Mouse (Mus musculus): ENCODE measurements around the gene Car10.

Gene Car10

DNA sequence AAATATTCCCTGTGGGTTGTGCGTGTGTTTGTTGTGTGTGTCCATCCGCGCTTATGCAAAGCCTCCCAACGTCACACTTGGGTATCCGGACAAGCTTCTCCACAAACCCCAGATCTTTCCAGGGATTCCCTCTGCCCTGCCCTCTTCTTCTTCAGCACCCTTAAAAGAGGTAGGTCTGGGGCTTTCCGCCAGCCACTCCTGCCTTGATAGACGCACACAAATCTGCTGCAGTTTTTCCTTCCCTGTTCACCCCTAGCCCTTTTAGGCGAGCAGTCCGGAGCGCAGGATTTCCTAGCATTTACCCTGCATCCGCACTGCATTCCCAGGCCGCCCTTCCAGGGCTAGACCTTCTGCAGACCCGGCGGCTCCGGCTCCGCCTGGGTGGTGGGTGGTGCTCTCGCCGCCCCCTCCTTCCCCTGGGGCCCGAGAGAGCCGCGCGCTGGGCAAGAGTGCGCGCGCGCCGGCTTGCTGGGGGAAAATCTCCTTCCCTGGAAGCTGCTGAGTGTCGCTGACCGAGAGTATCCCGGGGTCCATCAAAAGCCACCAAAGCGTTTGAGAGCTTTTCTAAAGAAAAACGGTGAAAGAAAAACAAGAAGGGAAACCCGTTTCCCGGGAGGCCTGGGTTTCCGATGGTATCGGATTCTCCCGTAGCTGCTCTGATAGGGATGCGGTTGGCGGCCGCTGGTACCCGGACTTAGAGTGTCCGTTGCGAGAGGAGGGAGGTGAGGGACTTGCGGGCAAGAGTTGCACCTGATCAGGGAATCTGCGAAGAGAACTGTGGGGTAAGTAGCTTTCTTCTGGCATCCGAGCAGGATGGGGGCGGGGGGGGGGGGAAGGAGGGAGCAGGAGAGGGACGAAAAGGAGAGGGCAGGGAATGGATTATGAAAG, at the start of gene Car10:
Car10 (plus strand) TSS at position 88 of the 888 bp plus-strand sequence.
- no peak for DNase-seq

DNA sequence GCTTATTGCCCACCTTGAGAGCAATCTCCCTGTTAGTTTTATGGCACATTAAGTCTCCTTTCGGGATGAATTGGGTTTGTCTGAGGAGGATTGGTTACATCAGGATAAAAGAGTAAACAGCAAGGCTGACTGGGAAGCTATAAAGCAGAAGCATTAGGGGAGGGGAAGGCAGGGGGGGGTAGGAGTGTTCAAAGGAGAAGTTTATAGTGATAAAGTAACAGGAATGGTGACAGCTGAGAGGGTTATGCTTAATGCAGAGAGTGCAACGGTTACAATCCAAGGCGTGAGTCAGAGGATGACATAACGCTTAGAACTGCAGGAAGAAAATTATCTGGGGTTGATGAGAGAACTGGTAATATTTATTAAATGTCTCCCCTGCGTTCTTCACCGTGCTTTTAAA, 32.8 kb upstream of the Car10 start:
- DNase-seq: no peak

DNA sequence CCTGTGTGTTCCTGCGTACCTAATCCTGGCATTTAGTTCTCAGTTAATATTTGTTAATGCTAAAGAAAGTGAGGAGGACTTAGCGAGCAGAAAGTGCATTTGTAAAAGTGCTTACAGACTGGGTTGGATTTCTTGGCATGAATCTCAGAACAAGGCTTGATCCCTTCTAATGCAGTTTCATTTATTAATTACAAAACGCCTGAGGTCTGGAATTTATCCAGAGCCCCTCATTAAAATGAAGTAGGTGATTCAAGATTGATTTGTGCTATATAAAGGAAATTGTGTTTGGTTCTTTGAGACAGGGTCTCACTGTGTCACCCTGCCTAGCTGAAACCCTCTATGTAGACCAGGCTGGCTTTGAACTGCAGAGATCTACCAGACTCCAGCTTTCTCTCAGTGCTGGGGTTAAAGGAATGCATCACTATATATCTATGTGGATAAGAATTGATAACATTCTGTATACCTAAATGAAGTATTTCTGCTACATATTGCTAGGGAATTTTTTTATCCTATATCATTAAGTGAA, 32.1 kb upstream of the Car10 start:
- no peak for DNase-seq

DNA sequence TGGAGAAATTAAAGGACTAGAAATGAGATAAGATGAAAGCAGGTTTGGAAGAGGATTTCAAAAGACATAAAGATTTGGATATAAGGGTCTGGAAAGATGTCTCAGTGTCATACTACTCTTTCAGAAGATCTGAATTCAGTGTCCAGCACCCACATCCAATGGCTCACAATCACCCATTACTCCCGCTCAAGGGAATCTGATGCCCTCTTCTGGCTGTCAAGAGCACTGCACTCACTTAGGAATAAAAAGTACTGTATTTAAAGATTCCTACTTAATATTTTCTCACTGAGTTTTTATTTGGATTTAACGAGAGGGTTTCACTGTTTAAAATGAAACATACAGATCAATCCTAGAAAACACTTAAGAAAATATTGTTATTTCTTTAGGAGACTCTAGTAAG, 2.2 kb upstream of the Car10 start:
- no peak for DNase-seq

DNA sequence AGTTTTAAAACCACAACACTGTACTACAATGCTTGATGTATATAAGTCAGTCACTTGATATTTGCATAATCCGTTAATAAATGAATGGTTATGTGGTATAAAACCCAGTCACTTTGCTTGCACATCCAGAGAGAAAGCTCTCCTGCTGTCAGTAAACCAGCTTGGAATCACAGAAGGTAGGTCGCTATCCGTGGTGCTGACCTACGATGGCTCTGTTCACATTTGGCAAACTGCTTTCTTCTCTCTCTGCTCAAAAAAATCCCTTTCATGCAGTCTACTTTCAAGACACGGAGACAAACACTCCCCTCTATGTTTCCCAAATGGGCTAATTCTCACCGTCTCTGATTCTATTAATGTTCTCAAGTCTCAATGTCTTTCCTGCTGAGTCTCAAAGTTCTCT, 827 bp upstream of the Car10 start:
- no peak for DNase-seq

DNA sequence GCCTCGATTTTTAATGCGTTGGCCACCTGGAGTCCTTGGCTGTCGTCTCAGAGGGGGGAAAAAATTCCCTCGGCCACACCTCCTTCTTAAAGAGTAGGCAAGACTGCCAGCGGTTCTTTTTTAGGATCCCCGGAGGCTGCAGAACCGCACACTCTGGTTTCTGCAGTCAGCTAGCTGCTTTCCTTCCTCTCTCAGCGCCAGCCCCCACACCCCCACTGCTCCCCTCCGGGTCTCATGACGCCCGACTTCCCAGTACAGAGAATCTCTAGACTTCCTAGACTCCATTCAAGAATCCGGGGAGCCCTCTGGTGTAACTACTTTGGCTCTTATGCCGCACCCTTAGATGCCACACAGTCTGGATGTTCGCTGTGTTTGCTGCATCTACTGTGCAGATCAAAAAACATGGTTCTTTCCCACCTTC, 387 bp upstream of the Car10 start:
- DNase-seq: no peak

DNA sequence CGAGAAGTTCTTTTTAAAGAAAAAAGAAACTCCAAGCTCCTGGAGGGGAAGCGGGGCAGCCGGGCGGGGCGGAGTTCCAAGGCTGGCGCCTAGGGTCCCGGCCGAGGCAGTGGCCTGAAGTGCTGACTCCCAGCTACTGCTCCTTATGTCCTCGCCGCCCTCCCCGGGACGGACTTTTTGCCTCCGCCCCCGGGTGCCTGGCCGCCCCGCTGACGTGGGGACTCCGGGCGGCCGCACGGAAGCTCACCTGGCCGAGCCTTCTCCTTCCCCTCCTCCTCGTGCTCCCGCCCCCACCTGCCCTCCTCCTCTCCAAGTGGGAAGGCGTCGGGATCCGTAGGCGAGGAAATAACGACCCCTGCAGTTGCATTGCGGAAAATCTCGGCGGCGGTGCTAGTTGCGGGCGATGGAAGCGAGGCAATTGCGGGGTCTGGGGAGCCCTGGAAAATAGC, 1.1 kb downstream of the Car10 start:
- no peak for DNase-seq

DNA sequence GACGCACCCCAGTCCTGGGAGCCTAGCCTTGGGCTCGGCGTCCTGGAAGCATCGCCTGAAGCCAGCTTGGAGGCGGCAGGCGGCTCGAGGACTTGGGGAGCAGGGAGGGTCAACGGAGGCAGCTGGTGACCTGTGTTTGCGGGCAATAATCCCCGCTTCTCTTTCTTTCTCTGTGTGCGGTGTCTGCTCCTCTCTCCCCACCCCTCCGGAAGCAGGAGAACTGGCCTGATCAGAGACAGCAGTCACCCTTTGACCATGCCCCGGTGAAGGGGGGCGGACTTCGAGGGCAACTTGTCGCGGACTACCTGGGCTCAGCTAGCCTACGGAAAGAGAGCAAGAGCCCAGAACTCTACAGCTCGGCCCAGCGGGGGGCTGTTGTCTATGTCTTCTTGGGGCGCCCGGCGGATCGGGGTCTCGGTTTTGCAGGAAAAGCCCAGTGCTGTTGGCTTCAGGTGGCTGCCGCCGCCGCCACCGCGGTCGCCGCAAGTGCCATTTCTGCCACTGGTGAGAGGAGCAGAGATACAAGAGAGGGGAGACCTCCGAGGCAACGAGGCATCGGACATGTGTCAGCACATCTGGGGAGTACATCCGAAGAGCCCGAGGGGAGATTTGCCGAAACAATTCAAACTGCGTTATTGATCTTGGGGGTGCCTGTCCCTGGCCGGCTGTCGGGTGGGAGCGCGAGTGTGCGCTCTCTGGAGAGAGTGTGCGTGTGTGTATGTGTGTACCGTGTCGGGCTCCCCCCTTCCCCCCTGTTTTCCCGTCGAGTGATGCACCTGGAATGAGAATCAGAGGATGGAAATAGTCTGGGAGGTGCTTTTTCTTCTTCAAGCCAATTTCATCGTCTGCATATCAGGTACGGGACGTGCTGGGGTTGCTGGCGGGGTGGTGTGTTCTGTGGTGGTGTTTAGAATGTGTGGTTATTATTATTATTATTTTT, 1.9 kb downstream of the Car10 start:
- DNase-seq: no peak

DNA sequence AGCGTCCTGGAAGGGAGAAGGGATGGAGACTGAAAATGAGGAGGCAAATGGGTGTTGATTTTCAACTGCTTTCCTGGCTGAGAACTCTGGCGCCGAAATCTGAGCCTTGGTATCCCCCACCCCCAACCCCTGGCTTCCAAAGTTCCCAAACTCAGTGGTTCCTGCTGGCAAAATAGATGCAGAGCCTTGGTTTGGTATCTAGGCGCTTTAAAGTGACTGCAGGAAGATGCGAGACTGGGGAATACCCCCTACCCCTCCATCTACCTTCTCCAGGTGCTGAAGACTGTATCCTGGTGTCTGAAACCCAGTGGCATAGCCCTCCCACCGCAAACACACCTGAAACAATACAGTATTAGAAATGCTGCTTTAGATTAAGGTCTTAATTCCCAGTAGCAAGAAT, 2.8 kb downstream of the Car10 start:
- no peak for DNase-seq

DNA sequence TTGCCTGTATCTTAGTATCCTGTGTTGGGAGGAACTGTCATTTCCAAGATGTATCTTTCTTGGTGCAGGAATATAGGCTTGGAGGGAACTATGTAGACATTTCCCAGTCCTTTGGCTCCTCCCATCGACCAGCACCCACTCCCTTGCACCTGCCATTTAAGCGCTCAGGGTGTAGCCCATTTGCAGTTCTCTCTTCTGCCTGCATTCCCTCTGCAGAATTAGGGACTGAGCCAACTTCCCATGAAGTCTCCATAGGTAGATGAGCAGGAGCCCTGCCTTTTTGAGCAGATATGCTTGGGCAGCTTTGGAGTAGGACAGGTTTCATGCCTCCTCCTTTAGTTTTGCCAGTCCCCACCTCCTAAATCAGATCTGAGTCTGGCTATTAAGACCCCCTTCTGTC, 3.3 kb downstream of the Car10 start:
- DNase-seq: no peak

DNA sequence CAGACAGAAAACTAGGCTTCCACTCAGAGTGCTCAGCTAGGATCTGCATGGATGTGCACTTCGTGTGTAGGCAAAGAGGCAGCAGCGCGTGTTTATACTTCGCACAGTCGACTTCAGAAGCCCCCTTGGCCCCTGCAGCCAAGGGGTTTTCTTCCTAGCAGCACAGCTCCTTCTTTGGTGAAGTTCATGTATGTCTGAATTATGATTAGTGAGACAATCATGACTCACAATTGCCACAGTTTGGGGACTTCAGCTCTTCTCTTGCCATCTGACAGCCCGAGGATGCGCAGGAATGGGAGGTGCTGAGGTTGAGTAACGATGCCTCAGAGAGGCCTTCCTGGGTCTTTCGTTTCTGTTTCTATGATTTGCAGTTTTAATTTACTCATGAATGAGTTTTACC, 4.5 kb downstream of the Car10 start:
- DNase-seq: no peak

DNA sequence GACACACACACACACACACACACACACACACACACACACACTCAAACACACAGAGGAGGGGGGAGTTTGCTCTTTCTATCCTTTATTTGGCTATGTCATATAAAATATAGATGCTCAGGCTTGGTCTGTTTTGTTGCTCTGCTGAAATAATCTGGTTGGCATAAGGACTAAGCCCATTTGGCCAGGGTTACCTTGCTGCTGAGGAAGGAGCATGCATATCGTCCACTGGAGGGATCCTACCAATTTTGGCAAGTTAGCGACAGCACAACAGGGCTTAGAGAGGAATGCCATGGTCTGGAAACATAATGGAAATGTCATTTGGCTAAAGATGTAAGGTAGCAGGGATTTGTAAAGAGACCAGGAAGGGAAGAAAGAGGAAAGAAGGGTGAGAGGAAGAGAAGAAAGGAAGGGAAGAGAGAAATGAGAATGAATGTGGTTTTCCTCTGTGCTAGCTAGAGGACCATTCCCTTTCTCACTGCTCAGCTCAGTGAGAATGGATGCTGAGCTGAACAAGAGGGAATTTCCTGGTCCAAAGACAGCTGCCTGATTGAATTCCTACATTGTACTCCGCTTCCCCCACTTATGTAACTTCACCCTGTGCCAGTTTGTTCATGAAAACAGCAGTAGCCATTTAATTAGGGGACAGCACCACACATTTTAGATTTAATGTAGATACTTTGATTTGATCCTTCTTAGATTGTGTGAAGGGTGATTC, 5.4 kb downstream of the Car10 start:
- DNase-seq: no peak

DNA sequence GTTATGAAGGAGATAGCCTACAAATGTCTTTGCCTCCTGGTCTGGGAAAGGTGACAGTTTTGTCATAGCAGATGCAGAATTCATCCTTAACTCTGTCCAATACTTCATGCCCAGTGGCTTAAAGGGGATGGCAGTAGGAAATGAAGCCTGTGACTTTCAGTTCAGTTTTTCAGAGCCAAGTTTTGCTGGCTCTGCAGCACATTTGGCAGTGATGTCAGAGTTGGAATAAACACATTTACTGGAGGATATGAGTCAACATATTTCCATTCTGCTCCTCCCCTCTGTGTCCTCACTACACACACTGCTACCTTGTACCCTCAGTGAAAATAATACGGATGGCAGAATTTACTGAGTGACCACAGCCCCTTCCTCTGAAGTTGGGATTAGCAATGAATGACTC, 11.6 kb downstream of the Car10 start:
- DNase-seq: no peak

DNA sequence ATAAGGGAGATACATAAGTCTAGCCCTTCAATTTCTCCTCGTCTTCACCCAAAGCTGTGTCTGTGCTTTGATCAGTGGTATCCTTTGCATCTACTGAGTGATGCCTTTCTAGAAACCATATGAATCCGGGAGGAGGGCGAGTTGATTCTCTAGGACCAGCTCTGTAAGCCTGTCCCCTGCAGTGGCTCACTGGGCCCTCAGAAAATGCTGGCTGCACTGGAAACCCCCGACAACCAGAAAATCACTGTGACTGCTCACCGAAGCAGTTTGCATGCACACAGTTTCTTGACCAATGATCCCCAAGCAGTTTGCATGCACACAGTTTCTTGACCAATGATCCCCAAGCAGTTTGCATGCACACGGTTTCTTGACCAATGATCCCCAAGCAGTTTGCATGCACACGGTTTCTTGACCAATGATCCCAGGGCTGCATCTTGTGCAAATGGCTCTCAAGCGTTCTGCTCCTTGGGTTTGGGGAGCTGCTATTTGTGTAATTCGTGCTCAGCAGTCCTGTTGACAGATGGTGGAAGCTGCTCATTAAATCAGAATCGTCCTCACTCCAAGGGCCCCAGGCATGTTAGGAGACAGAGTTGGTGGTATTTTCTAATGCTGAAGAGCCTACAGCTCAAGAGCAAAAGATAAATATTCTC, 23.1 kb downstream of the Car10 start:
- DNase-seq: no peak

DNA sequence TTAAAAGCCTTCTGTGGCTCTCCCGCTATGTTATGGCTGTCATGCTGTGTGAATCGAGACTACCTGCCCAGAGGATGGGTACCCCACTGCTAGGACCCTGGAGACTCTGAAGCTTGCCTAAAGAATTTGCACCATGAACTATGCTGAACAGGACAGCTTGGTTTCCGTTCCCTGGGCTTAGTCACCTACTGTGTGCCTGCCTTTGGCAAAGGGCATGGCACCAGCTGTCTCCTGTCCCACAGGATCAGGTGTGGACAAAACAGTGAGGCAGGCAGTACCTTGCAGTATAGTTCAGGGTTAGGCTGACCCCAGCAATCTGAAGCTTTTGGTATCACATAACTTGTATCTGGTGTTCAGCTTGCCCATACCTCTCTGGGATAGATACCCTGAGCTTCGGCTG, 25.9 kb downstream of the Car10 start:
- no peak for DNase-seq

DNA sequence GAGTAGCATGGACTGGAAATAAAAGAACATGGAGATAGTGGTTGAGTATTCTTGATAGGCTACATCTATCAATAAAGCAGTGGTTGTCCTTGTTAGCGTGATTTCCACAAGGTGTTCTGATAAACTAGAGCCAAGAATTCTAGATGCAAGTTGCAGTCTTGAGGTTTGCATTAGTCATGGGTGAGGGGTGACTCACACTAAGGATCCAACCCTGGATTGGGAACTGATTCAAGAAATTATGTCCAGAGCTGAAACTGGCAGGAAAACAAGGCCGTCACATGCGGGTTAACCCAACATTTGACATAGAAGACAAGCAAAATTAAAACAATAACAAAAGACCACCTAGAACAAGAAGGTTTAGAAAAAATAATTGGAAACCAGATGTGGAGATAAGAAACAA, 28.6 kb downstream of the Car10 start:
- no peak for DNase-seq

DNA sequence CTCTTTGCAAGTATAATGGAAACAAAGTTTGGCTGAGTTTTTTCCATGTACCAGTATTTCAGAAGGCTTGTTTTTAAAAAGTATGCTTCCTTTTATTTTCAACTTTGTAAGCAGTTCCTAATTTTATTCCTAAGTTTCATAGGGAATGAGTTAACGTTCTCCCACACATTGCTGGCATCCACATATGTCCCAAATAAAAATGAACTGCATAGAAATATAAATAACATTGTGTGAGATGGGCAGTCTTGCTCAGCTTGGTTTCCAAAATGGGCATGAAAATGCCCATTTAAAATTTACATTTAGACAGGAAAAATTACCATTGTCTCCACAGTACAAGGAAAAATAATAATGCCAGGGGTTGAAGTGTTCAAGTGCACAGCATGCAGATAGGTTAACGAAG, 30.7 kb downstream of the Car10 start:
- no peak for DNase-seq

DNA sequence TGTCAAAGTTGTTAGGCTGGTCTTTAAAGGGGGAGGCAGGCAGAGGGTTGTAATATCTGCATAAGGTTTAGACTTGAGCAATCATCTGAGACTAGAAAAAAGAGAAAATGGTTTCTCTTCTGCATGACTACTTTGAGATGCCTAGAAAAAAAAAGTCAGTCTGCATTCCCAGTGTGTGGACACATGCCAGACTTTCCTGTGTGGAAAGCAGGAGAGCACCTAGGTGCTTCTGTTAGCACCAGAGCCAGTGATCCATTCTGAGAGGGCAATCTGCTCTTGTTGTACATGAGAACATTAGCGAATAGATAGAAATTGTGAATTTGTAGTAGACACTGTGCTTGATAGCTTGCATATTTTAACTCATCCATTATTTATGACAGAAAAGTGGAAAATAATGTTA, 40.0 kb downstream of the Car10 start:
- DNase-seq: no peak

DNA sequence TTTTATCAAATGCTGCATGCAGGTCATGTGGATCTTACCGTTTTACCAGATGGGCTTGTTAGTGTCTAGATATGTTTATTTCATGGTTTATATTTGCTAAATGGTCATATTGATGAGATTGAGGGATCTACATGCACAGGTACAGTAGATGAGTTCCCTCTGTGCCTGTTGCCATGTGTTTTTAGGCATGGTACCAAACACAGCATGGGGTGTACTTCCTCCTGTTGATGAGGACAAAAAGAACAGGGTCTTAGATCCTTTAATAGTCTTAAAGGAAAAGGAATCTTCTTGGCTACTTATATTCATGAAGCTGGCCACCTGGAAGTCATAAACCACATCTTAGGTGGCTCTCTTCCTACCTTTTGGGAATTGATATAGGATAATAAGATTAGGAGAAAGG, 43.9 kb downstream of the Car10 start:
- DNase-seq: no peak

DNA sequence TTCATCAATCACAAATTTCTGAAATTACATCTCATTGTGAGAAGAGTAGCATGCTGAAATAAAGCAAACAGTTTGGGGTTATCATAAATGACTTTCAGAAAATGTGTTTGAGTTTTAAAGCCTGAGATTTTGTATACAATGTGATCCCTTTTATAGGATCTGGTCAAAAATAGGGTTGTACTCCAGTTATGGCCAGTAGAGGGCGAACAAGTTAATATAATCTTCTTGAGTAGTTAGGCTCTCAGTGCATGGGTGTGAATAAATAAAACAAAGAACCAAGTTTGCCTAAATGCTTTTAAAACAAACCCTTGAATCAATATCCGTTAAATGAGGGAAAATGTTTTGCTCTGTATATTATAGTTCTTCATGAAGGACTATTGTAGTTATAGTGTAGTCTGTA, 46.7 kb downstream of the Car10 start:
- DNase-seq: no peak

DNA sequence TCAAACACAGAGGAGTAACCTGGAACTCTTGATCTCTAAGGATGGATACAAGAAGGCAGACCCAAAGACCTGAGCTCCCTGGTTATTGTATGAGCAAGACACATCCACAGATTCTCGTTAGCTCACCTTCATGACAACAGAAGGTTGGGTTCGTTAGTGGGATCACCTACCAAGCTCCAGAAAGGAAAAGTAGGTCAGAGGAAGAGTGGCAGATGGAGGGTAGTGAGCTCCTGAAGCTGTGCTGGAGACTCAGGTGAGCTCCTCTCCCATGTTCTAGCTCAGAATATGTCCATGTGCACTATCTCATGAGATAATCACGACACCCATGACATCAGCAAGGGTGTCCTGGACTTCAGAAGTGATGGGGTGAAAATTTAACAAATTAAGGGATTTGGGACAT, 57.1 kb downstream of the Car10 start:
- DNase-seq: no peak

DNA sequence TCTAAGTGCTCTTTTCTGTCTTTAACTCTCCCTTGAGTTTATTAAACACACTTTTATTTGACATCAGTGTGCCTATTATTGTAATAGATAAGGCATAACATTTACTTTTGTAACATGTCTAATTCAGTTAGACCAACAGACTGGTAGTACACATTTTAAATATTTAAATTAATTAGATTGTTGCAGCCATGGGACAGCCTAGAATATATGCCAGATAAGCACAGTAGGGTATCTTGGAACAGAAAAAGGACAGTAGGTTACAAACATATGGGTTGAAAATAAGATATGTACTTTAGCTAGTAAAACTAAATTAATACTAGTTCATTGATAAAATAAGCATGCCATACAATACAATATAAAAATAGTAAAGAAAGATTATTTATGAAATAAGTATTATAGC, 74.6 kb downstream of the Car10 start:
- DNase-seq: no peak

Measured in thymus, postnatal 25 days (tissue).